Mouse (Mus musculus): ENCODE results near the gene Mob3b.

DNA sequence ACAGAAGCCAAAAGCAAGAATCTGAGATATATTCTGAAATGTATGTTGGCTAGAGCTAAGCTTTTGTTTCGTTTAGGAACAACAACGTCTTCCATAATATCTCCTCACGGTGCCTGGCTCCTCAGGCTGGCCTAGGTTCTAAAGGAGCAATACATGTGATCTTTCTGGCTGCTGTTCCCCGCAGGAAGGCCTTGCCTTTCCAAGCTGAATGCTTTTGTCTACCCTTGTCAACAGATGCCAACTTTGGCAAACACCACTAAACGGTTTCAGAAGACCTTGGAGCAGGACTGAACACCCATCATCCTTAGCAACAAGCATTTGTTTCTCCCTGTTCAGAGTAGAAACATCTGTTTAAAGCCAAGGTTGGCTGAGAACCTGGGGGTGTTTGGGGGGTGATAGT is 126.1 kb downstream of the Mob3b start:
- TF ChIP-seq POLR2A (IDR thresholded peaks at IDR 0.05; ENCODE audit: insufficient read length, low read depth) = no peak
- TF ChIP-seq USF1 (IDR thresholded peaks at IDR 0.05; ENCODE audit: low read depth) = no peak
- TF ChIP-seq E2F4 (IDR thresholded peaks at IDR 0.05; ENCODE audit: insufficient read depth) = no peak
- no peak for TF ChIP-seq CEBPB (IDR thresholded peaks at IDR 0.05; ENCODE audit: insufficient read depth, poor library complexity, severe bottlenecking)
- no peak for TF ChIP-seq MYOD1 (IDR thresholded peaks at IDR 0.05; ENCODE audit: control insufficient read depth in 1 of 3, insufficient read length in 2 of 3, low read depth in 2 of 3)
- no peak for TF ChIP-seq MAX (IDR thresholded peaks at IDR 0.05; ENCODE audit: low read depth)
- TF ChIP-seq REST (IDR thresholded peaks at IDR 0.05; ENCODE audit: insufficient read depth, insufficient read length) = no peak
- TF ChIP-seq POLR2AphosphoS2 (IDR thresholded peaks at IDR 0.05; ENCODE audit: insufficient read length, low read depth) = no peak
- no peak for TF ChIP-seq MYOG (IDR thresholded peaks at IDR 0.05; ENCODE audit: control insufficient read depth in 1 of 3, insufficient read depth in 1 of 3, insufficient read length in 2 of 3, low read depth in 2 of 3)
- TF ChIP-seq TCF12 (IDR thresholded peaks at IDR 0.05; ENCODE audit: insufficient read depth, poor library complexity, severe bottlenecking) = no peak

Data from myocyte (in vitro differentiated cells).